Mouse (Mus musculus) left cerebral cortex, adult 18-20 months (tissue): ENCODE results near the gene Hfe2. TPM values are rescaled to one million over a fixed set of nuclear protein-coding genes. Genes with fewer than 3 reads are reported as not detected.
A peak's percentile ranks its signal among the peaks of the same experiment; 100 is the strongest.

Experiments used
- DNase-seq, 2 experiments: peaks; one replicate each; pipeline ENCODE4 v3.0.0; 2021 to 2022; ENCODE audit warnings: low spot score in 2 of 2, mixed read lengths in 1 of 2
- total RNA-seq, 2 experiments: library from RNA; stranded (reverse); gene quantifications; 2 replicates each; pipeline ENCODE4 v1.2.3; 2021

Gene Hfe2
- total RNA-seq, 2 experiments from 2014 or later, result 1.3 to 1.5 TPM

DNA sequence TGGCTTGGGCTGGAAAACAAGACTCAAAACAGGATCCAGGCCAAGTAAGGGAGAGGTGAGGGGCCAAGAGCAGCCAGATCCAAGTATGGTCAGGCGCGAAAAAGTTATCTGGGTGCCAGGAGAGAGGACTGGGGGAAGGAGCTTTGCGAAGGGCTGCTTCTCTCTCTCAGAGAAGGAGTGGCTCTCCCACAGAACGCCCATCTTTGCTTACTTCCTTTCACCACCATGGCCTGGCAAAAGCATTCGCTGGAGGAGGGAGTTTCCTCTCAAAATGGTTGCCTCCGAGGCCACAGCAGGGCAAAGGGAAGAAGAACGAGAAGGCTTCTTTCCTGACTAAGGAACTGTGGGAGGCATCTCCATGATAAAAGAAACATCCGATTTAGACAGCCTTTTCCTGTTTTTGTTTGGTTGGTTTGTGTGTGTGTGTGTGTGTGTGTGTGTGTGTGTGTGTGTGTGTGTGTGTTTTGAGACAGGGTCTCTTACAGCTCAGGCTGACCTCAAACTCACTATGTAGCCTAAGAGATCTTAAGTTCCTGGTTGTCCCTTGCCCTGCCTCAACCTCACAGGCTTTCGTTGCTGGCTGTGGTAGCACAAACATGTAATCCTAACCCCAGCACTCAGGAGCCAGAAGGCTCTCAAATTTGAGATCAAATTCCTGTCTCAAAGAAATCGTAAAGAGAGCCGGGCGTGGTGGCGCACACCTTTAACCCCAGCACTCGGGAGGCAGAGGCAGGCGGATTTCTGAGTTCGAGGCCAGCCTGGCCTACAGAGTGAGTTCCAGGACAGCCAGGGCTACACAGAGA, 47.1 kb downstream of the Hfe2 start:
- DNase-seq, result no peak

DNA sequence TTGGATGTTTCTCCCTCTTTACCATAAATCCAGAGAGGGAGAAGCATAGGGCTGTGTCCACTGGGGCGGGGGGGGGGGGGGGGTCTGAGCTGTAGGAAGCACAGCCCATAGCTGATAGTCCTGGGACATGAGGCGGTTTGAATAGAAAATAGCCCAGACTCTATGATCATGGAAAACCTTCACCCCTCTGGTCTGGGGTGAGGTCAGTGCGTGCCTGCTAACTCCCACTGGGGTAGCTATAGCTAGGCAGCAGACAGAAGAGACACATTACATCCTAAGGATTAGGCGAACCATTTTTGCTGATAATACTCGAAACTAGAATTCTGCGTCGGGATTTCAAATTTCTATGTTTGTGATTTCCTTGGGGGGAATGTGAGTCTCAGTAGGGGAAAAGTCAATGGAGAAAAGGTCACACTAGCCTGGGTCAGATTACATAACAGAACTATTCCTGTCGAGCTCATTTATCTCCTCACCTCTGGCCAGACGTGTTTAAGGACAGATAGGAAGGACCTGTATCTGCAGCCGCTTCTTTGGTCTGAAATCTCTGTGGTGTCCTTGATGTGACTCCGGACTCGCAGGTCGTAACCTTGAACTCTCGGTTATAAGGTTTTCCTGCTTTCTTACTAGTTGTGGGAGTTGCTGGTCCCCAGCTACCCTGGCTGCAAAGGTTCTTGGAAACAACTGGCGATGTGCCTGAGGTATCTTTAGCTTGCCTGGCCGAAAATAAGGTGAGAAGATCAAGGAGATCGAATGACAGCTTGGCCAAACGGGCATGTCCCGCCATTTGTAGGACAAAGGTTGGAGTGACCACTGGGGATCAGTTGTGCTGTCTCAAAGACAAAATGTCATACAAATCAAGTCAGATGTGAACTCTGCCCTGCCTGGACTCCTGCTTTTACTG, 48.9 kb downstream of the Hfe2 start:
- DNase-seq, result no peak

DNA sequence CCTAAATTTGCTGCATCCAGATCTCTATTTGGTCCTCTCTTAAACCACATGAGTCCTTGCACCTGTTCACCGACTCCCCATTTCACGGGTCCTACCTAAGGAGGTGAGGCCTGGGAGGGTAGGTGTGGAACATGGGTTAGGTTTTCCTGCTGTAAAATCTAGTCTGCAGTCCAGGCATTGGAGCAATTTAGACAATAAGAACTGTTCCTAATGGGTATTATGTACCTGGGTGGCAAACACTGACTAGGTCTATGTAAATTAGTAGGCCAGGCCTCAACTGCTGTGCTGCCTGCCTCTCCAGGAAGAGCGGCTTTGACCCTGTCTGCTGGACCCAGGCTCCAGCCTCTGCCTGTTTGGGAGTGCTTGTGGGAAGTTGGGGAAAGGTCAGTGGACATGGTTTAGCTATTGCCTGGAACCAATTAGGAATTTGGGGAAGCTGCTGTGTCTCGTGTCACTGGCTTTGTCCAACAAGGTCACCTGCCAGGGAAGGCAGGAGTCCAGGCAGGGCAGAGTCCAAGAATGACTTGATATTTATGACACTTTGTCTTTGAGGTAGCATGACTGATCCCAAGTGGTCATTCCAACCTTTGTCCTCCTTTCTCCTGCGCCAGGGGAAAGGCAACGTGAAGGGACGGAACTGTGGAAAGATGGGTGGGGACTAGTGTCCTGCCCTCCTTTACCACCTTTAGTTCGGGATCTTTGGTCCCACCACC, 50.5 kb downstream of the Hfe2 start:
- no peak for DNase-seq

DNA sequence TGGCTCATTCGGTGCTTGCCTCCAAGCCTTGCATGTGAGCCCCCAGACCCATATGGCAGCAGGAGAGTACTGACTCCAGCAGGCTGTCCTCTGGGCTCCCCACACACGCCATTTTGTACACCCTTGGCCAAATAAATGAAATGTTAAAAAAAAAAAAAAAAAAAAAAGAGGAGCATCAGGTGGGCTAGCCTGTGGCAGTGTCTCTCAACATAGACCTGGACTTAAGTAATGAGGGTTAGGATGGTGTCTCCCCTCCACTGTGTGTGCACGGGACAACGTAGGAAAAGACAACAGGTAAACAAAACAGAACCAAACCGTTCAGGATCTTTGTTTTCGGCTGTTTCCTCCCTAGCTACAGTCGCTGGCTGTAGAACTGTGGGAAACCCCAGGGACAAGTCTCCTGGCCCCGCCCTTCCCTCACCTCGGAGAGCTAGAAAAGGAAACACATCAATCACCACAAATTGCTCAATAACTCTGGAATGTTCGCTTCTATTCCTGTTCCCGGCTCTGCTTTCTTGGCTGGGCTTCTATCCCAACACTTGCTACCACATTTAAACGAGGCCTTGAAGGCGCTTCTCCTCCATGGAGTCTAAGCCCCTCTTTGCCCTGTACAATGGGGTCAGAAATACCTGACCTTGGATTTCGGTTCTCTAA, 51.2 kb downstream of the Hfe2 start:
- DNase-seq, result no peak

DNA sequence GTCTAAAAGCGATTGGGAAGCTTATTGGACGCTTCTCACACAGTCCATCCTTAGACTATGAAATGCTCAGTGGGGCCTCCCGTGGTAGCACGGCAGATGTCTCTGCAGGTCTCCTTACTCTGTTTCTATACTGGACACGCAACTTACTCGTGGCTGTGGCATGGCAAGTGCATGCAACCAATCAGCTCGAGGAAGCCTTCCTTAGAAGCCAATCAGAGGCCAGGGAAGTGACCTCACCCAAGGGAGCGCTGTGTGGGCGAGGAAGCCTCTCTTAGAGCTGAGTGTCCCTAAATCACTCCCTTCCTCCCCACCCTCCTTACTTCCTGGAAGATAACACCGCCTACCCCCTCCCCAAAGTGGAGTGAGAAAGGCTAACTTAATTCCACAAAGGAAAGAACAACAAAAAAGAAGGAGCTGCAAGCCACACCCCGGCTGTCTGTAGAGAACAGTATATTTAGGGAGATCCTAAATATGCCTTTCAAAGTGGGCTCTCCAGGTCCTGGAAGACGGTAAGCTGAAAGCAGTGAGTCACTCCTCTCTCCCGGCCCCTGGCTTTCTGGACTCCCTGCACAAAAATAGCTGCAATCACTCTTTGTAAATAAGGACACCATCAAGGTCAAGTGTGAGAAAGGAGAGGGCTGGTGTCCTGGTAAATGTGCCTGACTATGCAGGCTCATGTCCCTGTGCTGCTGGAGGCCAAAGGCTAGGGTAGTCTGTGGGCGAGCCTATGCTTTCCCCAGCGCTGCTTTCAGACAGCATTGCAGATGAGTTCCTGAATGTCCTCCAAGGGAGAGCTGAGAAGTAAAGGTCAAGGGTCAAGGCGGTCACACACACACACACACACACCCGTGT, 51.9 kb downstream of the Hfe2 start, which contains the start of gene Gm16253:
Gene Gm16253 (plus strand): TSS at position 295 of the 852 bp plus-strand sequence.
- DNase-seq, result peak; percentile 89 to 90

DNA sequence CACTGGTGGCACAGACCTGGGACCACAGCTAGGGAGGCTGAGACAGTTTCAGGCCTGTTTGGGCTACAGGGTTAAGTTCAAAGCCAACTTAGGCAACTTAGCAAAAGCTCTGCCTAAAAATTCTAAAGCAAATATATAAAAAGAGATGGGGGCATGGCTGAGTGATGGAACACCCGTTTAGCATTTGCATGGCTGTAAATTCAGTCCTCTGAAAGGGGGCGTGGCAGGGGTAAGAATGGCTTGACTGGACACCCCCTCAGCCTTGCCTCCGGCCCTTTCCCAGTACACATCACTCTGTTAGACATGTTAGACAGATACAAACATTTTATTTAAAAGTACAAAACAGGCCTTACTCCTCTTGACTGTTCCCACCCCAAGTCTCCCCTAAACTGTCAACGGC, 52.6 kb downstream of the Hfe2 start:
- no peak for DNase-seq

Other genes with a start within 250 kb of the Hfe2 start
- 1 to 10 TPM; 2.6 to 2.8 TPM for gene Fcgr1, start 231.2 kb upstream of the Hfe2 start, total RNA-seq
- not detected for gene BC107364, start 72.9 kb upstream of the Hfe2 start, total RNA-seq
- 10 to 100 TPM; 19.4 to 25.9 TPM for gene Txnip, start 32.8 kb downstream of the Hfe2 start, total RNA-seq
- not detected for gene Gm16253, start 51.8 kb downstream of the Hfe2 start, total RNA-seq
- gene Polr3gl, start 69.0 kb downstream of the Hfe2 start, total RNA-seq, result 10 to 100 TPM; 24.0 to 24.8 TPM
- gene Ankrd34a, start 71.5 kb downstream of the Hfe2 start, total RNA-seq, result 10 to 100 TPM; 67.3 to 77.4 TPM
- 10 to 100 TPM; 20.8 to 21.5 TPM for gene Lix1l, start 76.0 kb downstream of the Hfe2 start, total RNA-seq
- gene Rbm8a, start 104.8 kb downstream of the Hfe2 start, total RNA-seq, result 10 to 100 TPM; 41.5 to 49.6 TPM
- gene Pex11b, start 110.2 kb downstream of the Hfe2 start, total RNA-seq, result 10 to 100 TPM; 59.1 to 65.7 TPM
- under 1 TPM; 0.59 to 0.65 TPM for gene Gm42957, start 110.3 kb downstream of the Hfe2 start, total RNA-seq
- 1 to 10 TPM; 2.3 to 2.5 TPM for gene Itga10, start 120.4 kb downstream of the Hfe2 start, total RNA-seq
- 1 to 10 TPM; 8.1 to 9.0 TPM for gene Ankrd35, start 145.0 kb downstream of the Hfe2 start, total RNA-seq
- gene Pias3, start 171.2 kb downstream of the Hfe2 start, total RNA-seq, result 10 to 100 TPM; 34.5 to 34.8 TPM
- 10 to 100 TPM; 12.4 to 14.9 TPM for gene Nudt17, start 183.4 kb downstream of the Hfe2 start, total RNA-seq
- 10 to 100 TPM; 21.5 to 24.8 TPM for gene Polr3c, start 202.5 kb downstream of the Hfe2 start, total RNA-seq
- 10 to 100 TPM; 61.8 to 65.3 TPM for gene Rnf115, start 202.5 kb downstream of the Hfe2 start, total RNA-seq